Mouse (Mus musculus): ENCODE results near the gene Cacna1a. TPM values are rescaled to one million over a fixed set of nuclear protein-coding genes. Genes with fewer than 3 reads are reported as not detected.
"Not testable (repeated sequence)": the region's sequence is repeated elsewhere in the genome, so short reads cannot be mapped to it uniquely, and the experiment has no call there.

Cacna1a gene
- polyA plus RNA-seq, 1 experiment from 2014 or later, result 5.1 TPM

DNA sequence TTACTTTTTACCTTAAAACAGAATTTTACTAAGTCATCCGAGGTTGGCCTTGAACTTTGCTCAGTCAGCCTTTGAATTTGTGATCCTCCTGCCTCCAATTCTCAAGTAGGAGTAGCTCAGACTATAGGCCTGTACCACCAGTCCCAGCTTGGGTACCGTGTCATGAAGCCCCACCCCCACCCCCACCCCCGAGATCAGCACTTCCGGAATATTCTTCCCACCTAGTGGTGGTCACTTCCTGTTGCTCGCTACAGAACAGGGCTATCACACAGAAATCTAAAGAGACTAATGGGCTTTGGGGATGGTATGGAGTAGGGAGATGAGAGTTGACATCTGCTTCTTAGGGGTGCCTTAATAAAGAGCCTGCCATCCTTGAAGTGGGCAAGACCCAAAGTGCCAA is 112.9 kb downstream of the Cacna1a start:
- 61% methylated on average over 5 of the region's 5 CpGs for WGBS
- Histone ChIP-seq H3K4me2 (ENCODE audit: low read length) (no peak overlapping the region), H3K27ac (ENCODE audit: low read depth) (no peak overlapping the region), H3K4me3 (ENCODE audit: low read depth, low read length) (no peak overlapping the region), H3K9ac (ENCODE audit: low read length) (no peak overlapping the region), H3K36me3 (ENCODE audit: control insufficient read depth, insufficient read depth, low read length) (no peaks in the 10 kb centered on the region), H3K27me3 (replicated peaks; ENCODE audit: control insufficient read depth, insufficient read depth, low read length) (no peaks in the 10 kb centered on the region), H3K9me3 (ENCODE audit: control insufficient read depth, low read length) (no peaks in the 10 kb centered on the region), H3K4me1 (replicated peaks; ENCODE audit: control insufficient read depth, insufficient read depth, low read length) (no peaks in the 10 kb centered on the region)
- DNase-seq (ENCODE audit: low spot score) (no peak), ATAC-seq (replicated peaks; ENCODE audit: low FRiP score, low TSS enrichment, low read depth) (no peak)

GRCm38 (mm10) chr8:84501671-84502308 is 113.5 kb downstream of the Cacna1a start:
- Histone ChIP-seq H3K36me3 (ENCODE audit: control insufficient read depth, insufficient read depth, low read length) (no peaks in the 10 kb centered on the region), H3K4me2 (ENCODE audit: low read length) (no peak overlapping the region), H3K4me1 (replicated peaks; ENCODE audit: control insufficient read depth, insufficient read depth, low read length) (no peaks in the 10 kb centered on the region), H3K9me3 (ENCODE audit: control insufficient read depth, low read length) (no peaks in the 10 kb centered on the region), H3K27ac (ENCODE audit: low read depth) (no peak overlapping the region), H3K9ac (ENCODE audit: low read length) (no peak overlapping the region), H3K4me3 (ENCODE audit: low read depth, low read length) (no peak overlapping the region), H3K27me3 (replicated peaks; ENCODE audit: control insufficient read depth, insufficient read depth, low read length) (no peaks in the 10 kb centered on the region)
- WGBS, result 81% methylated on average over 10 of the region's 10 CpGs
- no peak for ATAC-seq (replicated peaks; ENCODE audit: low FRiP score, low TSS enrichment, low read depth)
- peak; percentile 51 for DNase-seq (ENCODE audit: low spot score)

- no peak overlapping the region for H3K27ac ChIP-seq (ENCODE audit: low read depth)
- H3K4me3 ChIP-seq (ENCODE audit: low read depth, low read length), result no peak overlapping the region
- no peak for DNase-seq (ENCODE audit: low spot score)
- H3K27me3 ChIP-seq (replicated peaks; ENCODE audit: control insufficient read depth, insufficient read depth, low read length), result no peaks in the 10 kb centered on the region
- no peak overlapping the region for H3K4me2 ChIP-seq (ENCODE audit: low read length)
- H3K4me1 ChIP-seq (replicated peaks; ENCODE audit: control insufficient read depth, insufficient read depth, low read length), result no peaks in the 10 kb centered on the region
- ATAC-seq (replicated peaks; ENCODE audit: low FRiP score, low TSS enrichment, low read depth), result no peak
- no peaks in the 10 kb centered on the region for H3K9me3 ChIP-seq (ENCODE audit: control insufficient read depth, low read length)
- H3K36me3 ChIP-seq (ENCODE audit: control insufficient read depth, insufficient read depth, low read length), result no peaks in the 10 kb centered on the region
- WGBS, result 84% methylated on average over 4 of the region's 4 CpGs
- no peak overlapping the region for H3K9ac ChIP-seq (ENCODE audit: low read length)
Measured at GRCm38 (mm10) chr8:84502638-84503037, 114.4 kb downstream of the Cacna1a start.

GRCm38 (mm10) chr8:84507220-84507619 is 119.0 kb downstream of the Cacna1a start:
- Histone ChIP-seq H3K36me3 (ENCODE audit: control insufficient read depth, insufficient read depth, low read length) (no peaks in the 10 kb centered on the region), H3K4me2 (ENCODE audit: low read length) (no peak overlapping the region), H3K4me1 (replicated peaks; ENCODE audit: control insufficient read depth, insufficient read depth, low read length) (no peaks in the 10 kb centered on the region), H3K4me3 (ENCODE audit: low read depth, low read length) (no peak overlapping the region), H3K9me3 (ENCODE audit: control insufficient read depth, low read length) (no peaks in the 10 kb centered on the region), H3K9ac (ENCODE audit: low read length) (no peak overlapping the region), H3K27me3 (replicated peaks; ENCODE audit: control insufficient read depth, insufficient read depth, low read length) (no peaks in the 10 kb centered on the region), H3K27ac (ENCODE audit: low read depth) (no peak overlapping the region)
- ATAC-seq (replicated peaks; ENCODE audit: low FRiP score, low TSS enrichment, low read depth), result no peak
- DNase-seq (ENCODE audit: low spot score), result no peak
- WGBS, result 63% methylated on average over 5 of the region's 5 CpGs

DNA sequence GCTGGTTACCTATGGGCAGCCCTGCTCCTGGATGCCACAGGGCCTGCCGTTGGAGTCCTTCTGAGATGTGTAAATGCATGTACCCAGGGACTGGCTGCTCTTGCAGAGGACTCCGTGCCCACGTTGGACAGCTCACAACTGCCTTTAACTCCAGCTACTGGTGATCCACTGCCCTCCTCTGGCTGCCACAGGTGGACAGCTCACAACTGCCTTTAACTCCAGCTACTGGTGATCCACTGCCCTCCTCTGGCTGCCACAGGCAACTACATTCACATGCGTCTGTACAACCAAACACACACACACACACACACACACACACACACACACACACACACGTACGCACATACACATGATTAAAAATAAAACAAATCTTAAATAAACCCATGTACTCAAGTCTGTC is 121.5 kb downstream of the Cacna1a start:
- H3K4me2 ChIP-seq (ENCODE audit: low read length); H3K4me3 ChIP-seq (ENCODE audit: low read depth, low read length); H3K36me3 ChIP-seq (ENCODE audit: control insufficient read depth, insufficient read depth, low read length); H3K27me3 ChIP-seq (replicated peaks; ENCODE audit: control insufficient read depth, insufficient read depth, low read length); H3K9me3 ChIP-seq (ENCODE audit: control insufficient read depth, low read length); ATAC-seq (replicated peaks; ENCODE audit: low FRiP score, low TSS enrichment, low read depth); DNase-seq (ENCODE audit: low spot score); H3K4me1 ChIP-seq (replicated peaks; ENCODE audit: control insufficient read depth, insufficient read depth, low read length); H3K27ac ChIP-seq (ENCODE audit: low read depth); H3K9ac ChIP-seq (ENCODE audit: low read length): not testable (repeated sequence)
- WGBS, result 86% methylated on average over 6 of the region's 6 CpGs

GRCm38 (mm10) chr8:84511621-84512020 is 123.4 kb downstream of the Cacna1a start:
- DNase-seq (ENCODE audit: low spot score), result no peak
- H3K4me3 ChIP-seq (ENCODE audit: low read depth, low read length), result no peak overlapping the region
- no peak overlapping the region for H3K27ac ChIP-seq (ENCODE audit: low read depth)
- 82% methylated on average over 13 of the region's 13 CpGs for WGBS
- no peaks in the 10 kb centered on the region for H3K4me1 ChIP-seq (replicated peaks; ENCODE audit: control insufficient read depth, insufficient read depth, low read length)
- no peaks in the 10 kb centered on the region for H3K9me3 ChIP-seq (ENCODE audit: control insufficient read depth, low read length)
- no peaks in the 10 kb centered on the region for H3K27me3 ChIP-seq (replicated peaks; ENCODE audit: control insufficient read depth, insufficient read depth, low read length)
- H3K9ac ChIP-seq (ENCODE audit: low read length), result no peak overlapping the region
- no peak overlapping the region for H3K4me2 ChIP-seq (ENCODE audit: low read length)
- ATAC-seq (replicated peaks; ENCODE audit: low FRiP score, low TSS enrichment, low read depth), result no peak
- H3K36me3 ChIP-seq (ENCODE audit: control insufficient read depth, insufficient read depth, low read length), result no peaks in the 10 kb centered on the region

- Histone ChIP-seq H3K4me3 (ENCODE audit: low read depth, low read length) (no peak overlapping the region), H3K27ac (ENCODE audit: low read depth) (no peak overlapping the region), H3K9me3 (ENCODE audit: control insufficient read depth, low read length) (no peaks in the 10 kb centered on the region), H3K9ac (ENCODE audit: low read length) (no peak overlapping the region), H3K4me1 (replicated peaks; ENCODE audit: control insufficient read depth, insufficient read depth, low read length) (no peaks in the 10 kb centered on the region), H3K36me3 (ENCODE audit: control insufficient read depth, insufficient read depth, low read length) (no peaks in the 10 kb centered on the region), H3K4me2 (ENCODE audit: low read length) (no peak overlapping the region), H3K27me3 (replicated peaks; ENCODE audit: control insufficient read depth, insufficient read depth, low read length) (no peaks in the 10 kb centered on the region)
- ATAC-seq (replicated peaks; ENCODE audit: low FRiP score, low TSS enrichment, low read depth), result no peak
- 7% methylated on average over 2 of the region's 2 CpGs for WGBS
- no peak for DNase-seq (ENCODE audit: low spot score)
Measured at GRCm38 (mm10) chr8:84513765-84514164, 125.5 kb downstream of the Cacna1a start.

GRCm38 (mm10) chr8:84518180-84518579 is 129.9 kb downstream of the Cacna1a start:
- H3K27ac ChIP-seq (ENCODE audit: low read depth), result no peak overlapping the region
- no peak for DNase-seq (ENCODE audit: low spot score)
- H3K36me3 ChIP-seq (ENCODE audit: control insufficient read depth, insufficient read depth, low read length), result no peaks in the 10 kb centered on the region
- no peaks in the 10 kb centered on the region for H3K9me3 ChIP-seq (ENCODE audit: control insufficient read depth, low read length)
- no peaks in the 10 kb centered on the region for H3K4me1 ChIP-seq (replicated peaks; ENCODE audit: control insufficient read depth, insufficient read depth, low read length)
- no peak overlapping the region for H3K4me2 ChIP-seq (ENCODE audit: low read length)
- no peak for ATAC-seq (replicated peaks; ENCODE audit: low FRiP score, low TSS enrichment, low read depth)
- H3K9ac ChIP-seq (ENCODE audit: low read length), result no peak overlapping the region
- WGBS, result 70% methylated on average over 2 of the region's 2 CpGs
- no peak overlapping the region for H3K4me3 ChIP-seq (ENCODE audit: low read depth, low read length)
- H3K27me3 ChIP-seq (replicated peaks; ENCODE audit: control insufficient read depth, insufficient read depth, low read length), result no peaks in the 10 kb centered on the region

DNA sequence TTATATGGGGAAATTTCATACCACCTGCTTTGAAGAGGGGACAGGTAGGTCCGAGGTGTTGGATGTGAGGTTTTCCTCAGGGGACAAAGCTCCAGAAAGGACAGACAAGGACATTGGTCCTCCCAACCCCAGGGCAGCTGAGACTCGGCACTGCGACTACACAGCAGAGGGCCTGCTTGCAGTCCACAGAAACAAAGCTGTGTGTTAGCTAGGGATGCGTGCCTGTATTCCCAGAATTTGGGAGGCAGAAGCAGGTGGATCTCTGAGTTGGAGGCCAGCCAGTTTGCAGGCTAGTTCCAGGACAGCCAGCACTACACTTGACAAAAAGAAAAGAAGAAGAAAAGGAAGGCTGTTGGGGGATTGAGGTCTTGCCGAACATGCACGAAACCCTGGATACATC is 130.5 kb downstream of the Cacna1a start:
- H3K9me3 ChIP-seq (ENCODE audit: control insufficient read depth, low read length), result no peaks in the 10 kb centered on the region
- no peaks in the 10 kb centered on the region for H3K27me3 ChIP-seq (replicated peaks; ENCODE audit: control insufficient read depth, insufficient read depth, low read length)
- 84% methylated on average over 6 of the region's 6 CpGs for WGBS
- no peak overlapping the region for H3K4me2 ChIP-seq (ENCODE audit: low read length)
- H3K4me3 ChIP-seq (ENCODE audit: low read depth, low read length), result no peak overlapping the region
- ATAC-seq (replicated peaks; ENCODE audit: low FRiP score, low TSS enrichment, low read depth) (no peak), DNase-seq (ENCODE audit: low spot score) (no peak)
- H3K36me3 ChIP-seq (ENCODE audit: control insufficient read depth, insufficient read depth, low read length), result no peaks in the 10 kb centered on the region
- no peaks in the 10 kb centered on the region for H3K4me1 ChIP-seq (replicated peaks; ENCODE audit: control insufficient read depth, insufficient read depth, low read length)
- H3K27ac ChIP-seq (ENCODE audit: low read depth), result no peak overlapping the region
- H3K9ac ChIP-seq (ENCODE audit: low read length), result no peak overlapping the region
